Mouse (Mus musculus): ENCODE results near the gene Vwa8.

DNA sequence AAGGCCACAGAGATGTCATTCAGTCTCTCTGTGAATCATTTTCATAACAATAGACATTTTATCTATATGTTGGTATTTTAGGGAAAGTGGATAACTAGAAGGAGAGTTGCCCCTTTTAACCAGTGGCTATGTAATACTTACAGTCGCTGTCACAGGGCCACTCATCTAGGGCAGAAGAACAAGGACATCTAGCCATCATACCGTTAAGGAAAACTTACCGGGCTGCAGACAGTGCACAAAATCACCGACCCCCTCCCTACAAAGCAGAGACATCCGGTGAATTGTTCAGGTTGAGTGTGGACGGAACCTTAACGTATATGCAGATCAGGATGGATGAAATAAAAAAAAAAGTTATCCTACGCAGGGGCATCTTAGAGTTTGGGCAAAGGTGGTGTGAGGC is 310.6 kb downstream of the Vwa8 start:
- TF ChIP-seq CTCF (IDR thresholded peaks at IDR 0.05; ENCODE audit: low read depth) (no peak), EP300 (IDR thresholded peaks at IDR 0.05; ENCODE audit: low read depth) (no peak)
